Mouse (Mus musculus): ENCODE measurements around the gene Taok2.
"Not testable (repeated sequence)": the region's sequence is repeated elsewhere in the genome, so short reads cannot be mapped to it uniquely, and the experiment has no call there.

Gene Taok2

DNA sequence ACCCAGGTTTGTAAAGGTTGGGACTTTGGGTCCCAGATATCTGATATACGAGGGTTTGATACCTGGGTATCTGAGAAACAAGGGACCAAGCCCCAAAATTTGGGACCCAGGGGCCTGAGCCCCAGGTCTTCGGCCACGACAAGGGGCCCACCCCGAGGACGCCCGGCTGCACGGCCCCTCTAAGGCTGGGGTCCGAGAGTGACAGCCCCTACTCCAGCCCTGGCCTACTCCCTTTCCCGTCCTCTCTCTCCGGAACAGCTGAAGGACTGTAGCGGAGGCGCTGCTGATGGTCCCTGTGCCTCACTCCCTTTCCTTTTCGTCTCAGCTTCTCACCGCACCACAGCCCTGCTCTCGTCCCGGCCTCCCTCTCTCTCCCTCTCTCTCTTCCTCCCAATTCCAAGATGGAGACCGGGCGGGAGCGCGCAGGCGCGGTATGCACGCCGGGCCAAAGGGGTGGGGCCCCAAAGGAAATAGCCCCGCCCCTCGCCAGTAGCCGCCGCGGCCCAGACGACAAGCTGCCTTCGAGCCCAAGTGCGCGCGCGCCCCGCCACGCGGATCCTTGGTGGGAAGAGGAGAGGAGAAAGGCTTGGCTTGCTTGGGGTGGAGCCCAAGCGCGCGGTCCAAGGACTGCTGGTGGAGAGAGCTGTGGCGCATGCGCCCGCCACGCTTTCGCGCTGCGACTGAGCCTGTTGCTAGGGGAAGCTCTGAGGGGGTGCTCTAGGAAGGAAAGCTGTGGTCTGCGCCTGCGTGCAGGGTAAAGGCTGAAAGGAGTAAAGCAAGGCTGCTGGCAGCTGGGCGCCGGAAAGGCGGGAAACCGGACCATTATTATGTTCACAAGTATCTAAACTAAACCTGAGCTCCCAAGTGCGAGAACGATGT is at the start of gene Taok2:
TSS of gene Taok2 (minus strand) at position 418 of the 879 bp plus-strand sequence.
- peak; percentile 98 to 99 for DNase-seq

GRCm38 (mm10) chr7:126932652-126933051 is 48.1 kb upstream of the Taok2 start:
- no peak for DNase-seq

DNA sequence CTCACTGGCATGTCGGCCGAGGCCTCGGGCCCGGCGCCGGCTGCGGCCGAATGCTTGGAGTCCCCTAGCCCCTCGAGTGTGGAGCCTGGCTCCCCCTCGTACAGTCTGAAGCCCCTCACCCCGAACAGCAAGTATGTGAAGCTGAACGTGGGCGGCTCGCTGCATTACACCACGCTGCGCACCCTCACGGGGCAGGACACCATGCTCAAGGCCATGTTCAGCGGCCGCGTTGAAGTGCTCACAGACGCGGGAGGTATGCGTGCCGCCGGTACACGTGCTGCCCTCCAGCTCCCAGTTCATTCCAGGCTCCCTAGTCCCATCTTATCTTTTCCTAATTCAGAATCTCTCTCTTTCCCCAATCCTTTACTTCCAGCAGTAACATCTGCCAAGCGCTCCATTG is 44.5 kb upstream of the Taok2 start:
- no peak for DNase-seq

DNA sequence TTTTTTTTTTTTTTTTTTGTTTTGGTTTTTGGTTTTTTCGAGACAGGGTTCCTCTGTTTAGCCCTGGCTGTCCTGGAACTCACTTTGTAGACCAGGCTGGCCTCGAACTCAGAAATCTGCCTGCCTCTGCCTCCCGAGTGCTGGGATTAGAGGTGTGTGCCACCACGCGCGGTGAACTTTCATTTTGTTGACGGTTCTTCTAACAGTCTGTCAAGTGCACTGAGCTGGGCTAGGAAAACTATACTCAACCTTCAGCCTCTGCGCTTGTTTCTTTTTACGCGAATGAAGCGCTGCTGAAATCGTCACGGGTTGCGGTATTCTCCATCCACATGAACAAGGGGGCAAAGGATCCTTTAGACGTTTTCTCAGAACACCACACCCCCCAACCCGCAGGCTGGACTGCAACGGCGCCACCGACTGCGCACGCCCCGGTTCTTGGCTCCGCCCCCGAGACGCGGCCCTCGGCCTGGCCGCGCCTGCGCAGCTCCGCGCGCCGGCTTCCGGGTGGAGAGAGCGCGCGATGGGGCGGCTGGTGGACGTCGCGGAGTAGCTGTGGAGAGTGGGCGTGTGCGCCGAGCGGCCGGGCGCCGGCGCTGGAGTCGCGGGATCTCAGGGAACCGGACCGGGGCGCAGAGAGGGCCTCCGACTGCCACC is 44.0 kb upstream of the Taok2 start, which contains the start of gene Kctd13:
TSS of gene Kctd13 (plus strand) at position 496 of the 654 bp plus-strand sequence.
- peak; percentile 92 to 96 for DNase-seq

DNA sequence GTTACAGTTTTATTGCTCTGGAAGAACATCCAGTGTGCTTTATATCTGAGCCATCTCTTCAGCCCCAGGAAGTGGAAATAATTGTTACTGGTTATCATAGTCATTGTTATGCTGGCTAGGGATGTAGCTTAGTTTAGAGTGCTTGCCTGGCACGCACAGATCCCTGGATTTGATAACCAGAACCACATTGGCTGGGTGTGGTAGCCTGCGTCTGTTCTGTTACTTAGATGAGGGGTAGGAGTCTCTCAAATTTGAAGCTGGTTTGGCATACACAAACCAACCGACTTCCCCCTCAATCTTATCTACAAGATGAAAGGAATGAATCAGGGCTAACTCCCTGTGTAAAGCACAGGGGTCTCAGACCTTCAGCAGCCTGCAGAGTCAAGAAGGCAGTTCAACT is 41.8 kb upstream of the Taok2 start:
- DNase-seq: no peak

- DNase-seq: no peak
Observed at GRCm38 (mm10) chr7:126923999-126924398, 39.5 kb upstream of the Taok2 start.

DNA sequence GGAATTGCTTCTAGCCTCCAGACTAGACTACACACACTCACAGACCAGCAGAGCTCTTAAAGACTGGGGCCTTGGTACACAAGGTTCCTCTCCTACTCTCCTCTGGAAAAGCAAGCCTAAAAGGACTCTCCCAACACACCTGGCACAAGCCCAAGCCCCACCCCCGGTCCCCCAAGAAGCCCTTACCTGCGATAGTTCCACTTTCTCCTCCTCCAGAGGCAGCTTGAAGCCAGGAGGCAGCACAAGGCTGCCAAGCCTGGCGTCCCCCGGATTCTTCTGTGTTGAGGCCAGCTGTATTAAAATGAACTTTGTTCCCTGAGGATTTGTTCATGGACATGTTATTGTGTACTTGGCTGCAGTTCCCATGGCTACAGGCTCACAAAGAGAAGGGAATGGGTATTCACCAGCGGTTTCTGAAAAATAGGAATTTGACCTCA is 38.1 kb upstream of the Taok2 start, which contains the start of gene Tmem219:
TSS of gene Tmem219 (minus strand) at position 294 of the 437 bp plus-strand sequence.
- DNase-seq: no peak

- no peak for DNase-seq
Observed at GRCm38 (mm10) chr7:126921563-126921962, 37.1 kb upstream of the Taok2 start.

- no peak for DNase-seq
Observed at GRCm38 (mm10) chr7:126919973-126920372, 35.5 kb upstream of the Taok2 start.

- not testable (repeated sequence) for DNase-seq
Observed at GRCm38 (mm10) chr7:126918356-126918755, 33.9 kb upstream of the Taok2 start.

GRCm38 (mm10) chr7:126914844-126915243 is 30.3 kb upstream of the Taok2 start:
- DNase-seq: no peak

- no peak for DNase-seq
Observed at GRCm38 (mm10) chr7:126905590-126905989, 21.1 kb upstream of the Taok2 start.

GRCm38 (mm10) chr7:126899781-126900180 is 15.3 kb upstream of the Taok2 start:
- not testable (repeated sequence) for DNase-seq

DNA sequence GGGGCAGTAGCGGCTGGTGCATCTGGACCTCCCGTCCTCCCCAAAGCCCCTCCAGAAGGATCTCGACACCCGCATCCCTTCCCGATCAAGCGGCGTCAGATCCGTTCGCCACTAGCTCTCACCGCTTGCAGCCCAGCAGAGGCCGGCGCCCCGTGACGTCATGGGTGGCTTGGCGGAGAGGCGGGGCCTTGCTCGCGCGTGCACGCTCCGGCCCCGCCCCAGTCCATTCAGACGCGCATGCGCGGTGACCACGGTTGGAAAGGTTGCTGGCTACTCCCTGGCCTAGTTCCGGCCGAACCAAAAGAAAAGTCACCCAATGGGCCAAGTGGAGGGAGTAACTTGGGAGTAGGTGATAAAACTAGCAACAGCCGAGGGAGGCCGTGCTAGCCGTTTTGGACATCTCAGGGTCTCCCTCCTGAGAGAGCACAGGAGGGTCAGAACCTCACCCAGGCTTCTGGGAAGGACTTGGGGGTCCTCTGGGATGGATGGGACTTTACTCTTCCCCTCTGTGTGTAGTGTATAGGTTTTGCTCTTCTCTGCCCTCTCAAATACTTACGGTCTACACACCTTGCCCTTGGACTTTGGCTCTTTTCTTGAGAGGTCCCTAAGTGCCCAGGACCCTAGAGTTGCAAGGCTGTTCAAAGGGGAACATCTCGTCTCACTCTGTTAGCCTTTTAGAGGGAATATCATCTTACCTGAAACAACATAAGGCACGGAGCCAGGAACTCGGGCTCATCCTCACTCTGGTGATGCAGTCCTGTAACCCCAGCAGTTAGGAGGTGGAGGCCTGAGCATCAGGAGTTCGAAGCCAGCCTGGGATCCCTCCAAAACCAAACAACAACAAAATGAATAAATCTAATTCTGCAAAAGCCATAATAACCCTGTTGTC is 13.8 kb upstream of the Taok2 start:
- DNase-seq: peak; percentile 96 to 100

GRCm38 (mm10) chr7:126897390-126898101 is 13.0 kb upstream of the Taok2 start:
- peak in 1 of 2 experiments; percentile 10 for DNase-seq

- peak; percentile 10 to 15 for DNase-seq
Observed at GRCm38 (mm10) chr7:126896912-126897311, 12.4 kb upstream of the Taok2 start.

GRCm38 (mm10) chr7:126888852-126889251 is 4.3 kb upstream of the Taok2 start:
- DNase-seq: no peak

GRCm38 (mm10) chr7:126887281-126887680 is 2.8 kb upstream of the Taok2 start:
- DNase-seq: no peak

DNA sequence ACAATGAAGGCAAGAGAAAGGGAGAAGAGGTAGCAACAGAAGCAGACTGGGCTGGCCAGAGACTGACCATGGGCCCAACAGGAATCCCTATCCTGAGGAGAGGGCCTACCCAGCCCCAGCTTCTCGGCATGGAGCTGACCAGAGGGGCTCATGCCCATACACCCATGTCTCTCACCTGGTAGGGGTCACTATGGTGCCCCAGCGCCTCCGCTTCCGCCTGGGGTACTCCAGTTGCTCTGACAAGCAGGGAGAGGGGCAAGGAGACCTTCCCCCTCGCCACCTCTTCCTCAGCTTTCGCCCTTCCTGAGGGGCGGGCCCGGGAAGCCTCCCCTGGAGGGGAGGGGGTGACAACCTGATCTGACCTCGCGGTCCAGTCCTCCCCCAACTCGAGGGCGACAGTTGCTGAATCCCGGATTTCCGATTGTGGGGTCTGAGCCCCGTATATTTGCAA is 747 bp downstream of the Taok2 start:
- peak in 1 of 2 experiments; percentile 34 for DNase-seq

GRCm38 (mm10) chr7:126881040-126881439 is 3.5 kb downstream of the Taok2 start:
- no peak for DNase-seq

DNA sequence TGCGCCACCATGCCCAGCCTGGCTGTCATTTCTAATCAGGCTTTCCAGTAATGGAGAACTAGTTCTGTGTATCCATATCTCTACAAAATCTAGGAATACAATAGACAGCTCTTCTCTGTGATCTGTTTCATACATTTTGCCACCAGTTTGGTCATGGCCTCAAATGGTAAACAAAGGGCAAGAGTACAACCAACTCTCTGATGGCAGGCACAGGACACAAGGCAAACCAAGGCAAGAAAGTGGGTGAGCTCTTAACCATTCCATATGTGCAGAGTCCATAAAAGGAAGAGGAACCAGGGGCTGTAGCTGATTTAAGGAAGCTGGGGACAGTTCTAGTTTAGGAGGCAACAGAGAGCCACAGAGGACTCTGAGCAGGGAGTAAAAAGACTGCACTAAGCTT is 7.3 kb downstream of the Taok2 start:
- no peak for DNase-seq

- no peak for DNase-seq
Observed at GRCm38 (mm10) chr7:126870520-126870891, 14.0 kb downstream of the Taok2 start.

Measured in cerebellum, adult 18-20 months (tissue).